Mouse (Mus musculus) C2C12 (cell line): ENCODE data around the gene Abcb10.
"Not testable (repeated sequence)": the region's sequence is repeated elsewhere in the genome, so short reads cannot be mapped to it uniquely, and the experiment has no call there.

Experiments
- CTCF ChIP-seq: IDR thresholded peaks from one replicate; pipeline ENCODE4 v1.5.1; 2011; ENCODE audit not compliant: control insufficient read depth, insufficient read depth, insufficient read length
- FOSL1 ChIP-seq: IDR thresholded peaks from one replicate; pipeline ENCODE4 v1.8.0; 2011; ENCODE audit warnings: mild to moderate bottlenecking, low read length; ENCODE audit not compliant: poor library complexity, insufficient read depth, severe bottlenecking
- MAX ChIP-seq: IDR thresholded peaks from one replicate; pipeline ENCODE4 v1.6.1; 2011; ENCODE audit warnings: mild to moderate bottlenecking, control low read depth
- MYOD1 ChIP-seq: IDR thresholded peaks from one replicate; pipeline ENCODE4 v1.6.1; 2011; ENCODE audit warnings: low read depth; ENCODE audit not compliant: control insufficient read depth, insufficient read length
- MYOG ChIP-seq: IDR thresholded peaks from one replicate; pipeline ENCODE4 v1.6.1; 2011; ENCODE audit not compliant: control insufficient read depth, insufficient read length; ENCODE audit errors: extremely low read depth
- USF1 ChIP-seq: IDR thresholded peaks from one replicate; pipeline ENCODE4 v1.6.1; 2011; ENCODE audit warnings: low read depth, mild to moderate bottlenecking, control low read depth, moderate library complexity

GRCm38 (mm10) chr8:123960556-123960955 is 22.4 kb downstream of the Abcb10 start:
- not testable (repeated sequence) for TF ChIP-seq CTCF, FOSL1, MYOD1, MAX, MYOG, USF1
